Mouse (Mus musculus) retina, embryonic 14.5 days (tissue): ENCODE data around the gene Tob2.

Source experiments
- DNase-seq: peaks from one replicate; pipeline ENCODE4 v3.0.0-alpha.2; 2015; ENCODE audit warnings: low spot score

Tob2 gene

DNA sequence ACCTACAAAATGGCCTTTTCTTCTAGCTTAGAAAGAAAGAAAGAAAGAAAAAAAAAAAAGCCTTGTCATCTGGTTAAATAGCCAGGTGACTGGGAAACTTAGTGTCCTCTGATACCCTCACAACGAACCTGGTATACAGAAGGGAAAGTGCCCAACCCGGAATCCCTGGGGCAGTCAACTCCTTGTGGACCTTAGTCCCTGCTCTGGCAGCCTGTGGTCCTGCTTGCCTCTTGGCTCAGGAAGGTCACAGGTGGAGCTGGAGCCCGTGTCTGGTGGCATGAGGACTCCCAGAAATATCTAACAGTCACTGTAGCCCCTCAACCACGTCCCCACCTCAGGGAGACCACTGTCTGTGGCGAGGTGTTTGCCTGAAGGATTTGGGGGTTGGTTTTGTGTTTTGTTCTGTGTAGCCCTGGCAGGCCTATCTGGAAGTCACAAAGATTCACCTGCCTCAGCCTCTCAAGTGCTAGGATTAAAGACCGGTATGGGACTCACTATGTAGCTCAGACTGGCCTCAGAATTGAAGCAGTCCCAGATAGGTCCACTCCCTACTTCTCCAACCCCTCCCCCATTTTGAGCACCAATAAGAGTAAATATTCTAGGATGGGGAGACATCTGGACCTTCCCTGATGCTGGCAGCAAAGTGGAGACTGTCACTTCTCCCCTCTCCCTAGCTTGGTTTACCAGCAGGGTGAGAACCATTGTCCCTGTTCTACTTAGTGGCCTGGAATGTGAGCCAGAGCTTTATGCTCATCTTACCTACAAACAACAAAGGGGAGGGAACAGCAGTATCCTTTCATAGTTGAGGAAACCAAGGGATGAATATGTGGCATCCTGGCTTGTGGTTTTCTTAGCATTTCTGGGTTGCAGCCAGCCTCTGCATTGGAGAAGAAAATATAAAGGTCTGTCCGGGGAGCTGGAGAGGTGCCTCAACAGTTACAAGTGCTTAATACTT is 21.4 kb downstream of the Tob2 start:
- DNase-seq: no peak

DNA sequence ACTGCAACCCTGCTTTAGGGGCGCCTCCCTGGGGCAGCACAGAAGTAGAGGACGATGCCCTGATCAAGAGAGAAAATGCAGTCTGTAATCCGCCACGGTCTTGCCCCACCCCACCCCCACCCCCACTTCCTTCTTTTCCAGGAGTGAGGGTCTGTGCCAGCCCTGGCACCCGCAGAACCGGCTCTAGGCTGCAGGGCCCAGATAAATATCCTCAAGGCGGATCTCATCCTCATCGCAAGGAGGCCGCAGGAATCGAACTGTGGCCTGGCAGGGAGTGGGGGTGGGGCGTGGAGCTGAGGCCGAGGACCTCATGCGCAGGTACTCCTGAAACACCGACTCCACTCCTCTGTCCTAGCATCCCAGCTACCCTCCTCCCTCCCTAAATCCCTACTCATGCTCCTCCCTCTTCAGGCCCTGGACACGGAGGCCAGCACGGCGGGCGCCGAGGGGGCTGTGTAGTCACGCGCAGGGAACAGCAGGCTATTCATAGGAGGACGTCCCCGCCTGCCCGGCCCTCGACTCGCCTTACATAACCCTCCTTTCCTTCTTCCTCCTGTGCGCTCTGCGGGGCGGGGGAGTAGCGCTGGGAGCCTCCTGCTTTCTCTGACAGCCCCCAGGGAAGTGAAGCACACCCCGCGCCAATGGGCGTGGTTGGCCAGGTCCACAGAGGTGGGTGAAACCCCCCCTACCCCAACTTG is 22.3 kb downstream of the Tob2 start:
- DNase-seq: peak; percentile 61

DNA sequence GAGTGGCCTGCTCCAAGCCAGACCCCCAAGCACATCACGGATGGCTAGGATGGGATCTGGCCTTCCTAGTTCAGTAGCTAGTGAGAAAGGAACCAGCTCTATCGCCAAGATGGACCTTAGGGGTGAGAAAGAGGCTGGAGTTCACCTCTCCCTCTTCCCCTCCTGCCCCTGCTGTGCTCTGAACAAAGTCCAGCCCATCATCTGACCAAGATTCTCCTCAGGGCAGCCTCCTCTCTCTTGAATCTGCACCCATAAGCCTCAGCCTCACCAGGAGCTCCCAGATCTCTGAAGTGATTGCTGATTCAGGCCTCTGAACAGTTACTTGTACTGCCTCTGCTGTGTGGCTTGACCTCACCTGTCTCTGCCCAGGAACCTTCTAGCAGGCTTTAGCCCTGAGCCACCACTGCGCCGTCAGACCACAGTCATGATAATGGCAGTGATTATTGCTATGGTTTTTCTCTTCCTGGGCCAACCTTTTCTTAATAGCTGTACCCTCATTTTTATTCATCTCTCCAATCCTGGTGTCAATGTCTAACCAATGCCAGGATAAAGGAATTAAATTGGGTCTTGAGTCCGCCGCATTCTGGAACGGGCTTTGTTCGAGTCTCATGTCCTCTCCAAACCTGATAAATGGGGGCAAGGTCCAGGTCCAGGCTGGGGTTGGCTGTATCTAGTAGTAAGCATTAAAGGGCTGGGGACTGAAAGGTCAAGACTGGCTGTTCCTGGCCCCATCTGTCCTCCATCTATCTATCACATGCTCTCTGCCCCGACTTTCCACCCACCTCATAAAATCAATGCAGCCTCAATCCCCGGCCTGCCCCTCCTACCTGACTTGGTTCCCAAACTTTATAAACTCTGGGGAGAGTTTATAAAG is 23.4 kb downstream of the Tob2 start:
- DNase-seq: no peak

DNA sequence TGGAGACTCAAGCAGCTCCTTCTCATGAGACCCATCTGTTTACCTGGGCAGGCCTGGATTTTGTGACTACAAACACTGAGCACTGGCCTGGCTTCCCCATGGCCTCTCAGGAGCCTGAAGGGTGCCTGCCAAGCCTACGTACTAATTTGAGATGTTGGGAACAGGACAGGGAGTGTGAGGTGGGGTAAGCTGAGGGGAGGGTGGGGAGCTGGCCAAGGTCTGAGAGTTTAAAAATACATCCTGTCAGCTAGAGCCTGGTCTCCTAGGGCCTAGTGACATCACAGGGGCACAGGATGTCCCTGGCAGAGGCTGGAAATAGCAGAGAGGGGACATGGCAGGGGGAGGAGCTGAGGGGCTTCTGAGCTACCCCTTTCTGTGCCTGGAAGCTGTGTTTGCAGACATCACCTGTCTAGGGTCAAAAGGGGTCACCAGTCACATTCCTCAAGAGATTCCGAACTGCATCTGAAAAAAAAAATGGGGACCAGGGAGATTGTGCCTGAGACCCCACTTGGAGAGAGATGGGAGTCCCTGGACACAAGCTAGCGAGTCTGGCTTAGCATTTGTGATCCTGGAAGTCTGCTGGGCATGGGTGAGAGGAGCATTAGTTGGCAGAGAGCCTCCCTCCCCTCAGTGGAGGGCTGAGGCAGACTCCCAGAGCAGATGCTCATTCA is 24.3 kb downstream of the Tob2 start:
- DNase-seq: no peak

DNA sequence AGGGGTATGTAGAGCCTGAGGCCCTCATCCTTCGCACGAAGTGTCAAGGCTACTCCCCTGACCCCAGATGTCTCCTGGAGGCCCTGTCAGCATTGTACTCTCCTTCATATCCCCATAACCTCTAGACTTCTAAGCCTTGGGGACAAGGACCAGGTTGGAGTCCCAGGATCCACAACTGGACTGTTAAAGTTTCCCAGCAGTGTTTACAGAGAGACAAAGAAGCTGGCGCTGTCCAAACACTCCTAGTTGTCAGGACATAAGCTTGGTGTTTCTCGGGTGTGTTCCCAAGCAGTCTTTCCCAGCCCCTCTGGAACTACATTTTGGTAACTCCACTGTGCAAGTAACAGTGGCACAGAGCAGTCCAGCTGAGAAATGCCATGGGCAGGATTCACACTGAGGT is 25.1 kb downstream of the Tob2 start:
- no peak for DNase-seq

DNA sequence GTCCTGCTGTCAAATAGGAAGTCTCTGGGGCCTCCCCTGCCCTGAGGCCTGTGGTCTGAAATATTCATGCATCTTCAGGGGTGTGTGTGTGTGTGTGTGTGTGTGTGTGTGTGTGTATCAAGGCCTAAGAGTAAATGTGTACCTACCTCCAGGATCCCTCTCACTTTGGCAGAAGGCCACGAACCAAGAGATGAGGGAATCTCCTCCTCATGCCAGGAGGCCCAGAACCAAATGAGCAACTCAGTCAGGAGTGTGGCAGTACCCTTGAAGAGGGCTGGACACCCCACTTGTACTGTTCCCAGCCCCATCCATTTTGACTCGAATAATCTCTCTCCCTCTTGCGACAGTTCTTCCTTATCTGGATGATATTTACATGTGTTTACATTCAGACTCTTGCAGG is 26.4 kb downstream of the Tob2 start:
- no peak for DNase-seq

DNA sequence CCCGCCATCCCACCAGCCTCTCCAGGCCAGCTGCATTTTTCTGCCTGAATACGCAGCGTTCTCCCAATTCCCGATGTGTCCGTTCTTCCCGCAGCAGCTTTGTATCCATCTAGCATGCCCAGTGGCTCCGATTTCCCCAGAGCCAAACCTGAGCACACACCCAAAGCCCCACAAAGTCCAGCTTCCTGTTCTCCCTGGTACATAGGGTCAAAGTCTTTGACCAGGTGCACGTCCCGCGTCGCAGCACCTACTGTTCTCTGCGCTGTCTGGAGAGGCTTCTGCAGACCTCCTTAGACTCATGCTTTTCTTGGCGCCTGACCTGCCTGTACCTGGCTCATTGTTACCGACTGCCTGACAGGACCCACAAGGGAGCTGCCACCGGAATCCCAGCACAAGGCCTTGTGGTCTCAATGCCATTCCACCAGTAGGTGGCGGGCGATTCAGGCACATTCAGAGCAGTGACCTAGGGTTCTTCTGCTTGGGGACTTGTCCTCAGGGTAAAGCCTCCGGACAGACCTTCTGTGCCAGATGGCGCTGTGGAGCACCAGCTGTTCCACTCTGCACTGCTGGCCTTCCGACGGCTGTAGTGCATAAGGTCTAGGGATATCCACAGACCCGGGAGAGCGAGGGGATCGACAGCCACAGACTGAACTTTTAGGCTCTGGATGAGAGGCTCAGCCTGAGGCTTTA is 27.3 kb downstream of the Tob2 start:
- peak; percentile 97 for DNase-seq

DNA sequence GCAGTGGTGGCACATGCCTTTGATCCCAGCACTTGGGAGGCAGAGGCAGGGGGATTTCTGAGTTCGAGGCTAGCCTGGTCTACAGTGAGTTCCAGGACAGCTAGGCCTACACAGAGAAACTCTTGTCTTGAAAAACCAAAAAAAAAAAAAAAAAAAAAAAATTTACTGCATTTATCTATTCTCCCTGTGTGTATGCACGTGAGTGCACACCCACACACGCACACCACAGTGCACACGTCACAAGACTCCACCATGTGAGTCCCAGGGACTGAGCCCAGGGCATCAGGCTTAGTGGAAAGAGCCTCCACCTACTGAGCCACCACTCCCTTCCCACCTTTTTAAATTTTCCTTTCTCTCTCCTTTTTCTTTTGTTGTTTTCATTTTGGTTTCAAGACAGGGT is 28.1 kb downstream of the Tob2 start:
- no peak for DNase-seq

DNA sequence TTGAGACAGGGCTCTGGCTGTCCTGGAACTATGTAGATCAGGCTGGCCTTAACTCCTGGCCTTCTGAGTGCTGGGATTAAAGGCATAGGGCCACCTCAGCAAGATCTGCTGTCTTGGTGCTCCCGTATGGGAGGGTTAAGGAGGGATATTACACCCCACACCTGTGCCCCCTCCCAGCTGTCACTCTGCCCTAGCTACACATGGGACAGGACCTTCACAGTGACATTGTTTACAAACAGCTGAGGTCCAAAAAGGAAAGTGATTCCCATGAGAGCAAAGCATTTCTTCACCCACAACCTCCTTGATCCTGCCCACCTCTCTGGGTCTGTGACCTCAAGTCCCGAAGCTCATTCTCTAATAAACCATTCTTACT is 29.4 kb downstream of the Tob2 start:
- DNase-seq: no peak

DNA sequence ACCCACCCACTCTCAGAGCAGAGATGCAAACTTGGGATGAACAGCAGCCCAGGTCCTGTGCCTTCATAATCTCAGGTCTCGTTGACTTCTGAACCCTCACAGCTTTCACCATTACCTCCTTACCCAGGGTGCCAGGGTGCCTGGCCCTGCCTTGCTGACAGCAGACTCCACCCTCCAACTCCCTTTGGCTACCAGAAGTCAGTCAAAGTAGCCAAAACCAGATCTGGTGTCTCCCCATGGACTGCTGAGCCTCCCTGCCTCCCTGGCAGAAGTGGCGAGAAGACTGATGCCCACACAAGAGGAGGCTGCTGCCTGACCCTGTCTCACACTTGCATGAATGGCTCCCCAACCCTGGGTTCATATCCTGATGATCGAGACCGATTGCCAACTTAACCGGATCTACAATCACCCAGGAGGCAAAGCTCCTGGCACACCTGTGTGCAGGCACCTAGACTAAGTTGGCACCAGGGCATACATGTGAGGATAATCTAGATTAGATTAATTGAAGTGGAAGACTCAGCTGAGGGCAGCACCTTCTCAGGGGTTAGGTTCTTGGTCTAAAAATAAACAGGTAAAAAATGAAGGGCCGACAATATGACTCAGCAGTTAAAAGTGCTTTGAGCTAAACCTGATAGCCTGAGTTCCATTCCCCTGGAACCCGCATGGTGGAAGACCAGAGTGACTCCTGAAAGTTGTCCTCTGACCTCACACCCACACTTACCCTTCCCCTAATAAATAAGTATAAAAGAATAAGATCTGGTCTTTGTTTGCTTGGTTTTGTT is 30.0 kb downstream of the Tob2 start:
- no peak for DNase-seq

DNA sequence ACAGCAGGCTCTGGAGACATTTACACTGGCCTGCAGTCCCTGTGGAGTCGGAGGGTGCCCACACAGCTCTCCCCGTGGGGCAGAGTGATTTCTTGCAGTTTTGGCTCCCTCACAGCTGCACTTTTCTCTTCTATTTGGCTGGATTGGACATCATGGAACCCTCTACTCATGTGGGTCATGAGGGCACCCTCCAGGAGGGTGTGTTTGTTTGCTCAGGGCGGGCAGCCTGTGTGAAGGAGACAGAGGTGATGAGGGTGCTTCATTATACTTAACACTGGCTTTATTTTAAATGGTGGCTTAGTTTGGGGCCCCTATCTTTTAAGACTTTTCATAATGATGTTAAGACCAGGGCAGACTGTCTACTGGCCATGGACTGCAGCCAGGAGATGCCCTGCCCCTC is 33.8 kb downstream of the Tob2 start:
- no peak for DNase-seq

DNA sequence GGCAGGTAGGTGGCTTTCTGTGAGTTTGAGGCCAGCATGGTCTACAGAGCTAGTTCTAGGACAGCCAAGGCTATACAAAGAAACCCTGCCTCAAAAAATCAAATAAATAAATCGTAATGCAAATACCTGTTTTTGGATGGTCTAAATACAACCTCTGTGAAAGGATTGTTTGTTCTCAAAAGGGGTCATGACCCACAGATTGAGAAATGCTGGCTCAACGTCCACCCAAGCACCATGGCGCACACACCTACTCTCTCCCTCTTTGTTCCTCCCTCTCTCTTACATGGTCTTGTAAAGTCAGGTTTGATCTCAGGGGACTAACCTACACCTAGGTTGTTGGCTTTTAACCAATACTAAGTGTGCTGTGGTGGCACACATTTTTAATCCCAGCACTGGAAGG is 36.0 kb downstream of the Tob2 start:
- no peak for DNase-seq

DNA sequence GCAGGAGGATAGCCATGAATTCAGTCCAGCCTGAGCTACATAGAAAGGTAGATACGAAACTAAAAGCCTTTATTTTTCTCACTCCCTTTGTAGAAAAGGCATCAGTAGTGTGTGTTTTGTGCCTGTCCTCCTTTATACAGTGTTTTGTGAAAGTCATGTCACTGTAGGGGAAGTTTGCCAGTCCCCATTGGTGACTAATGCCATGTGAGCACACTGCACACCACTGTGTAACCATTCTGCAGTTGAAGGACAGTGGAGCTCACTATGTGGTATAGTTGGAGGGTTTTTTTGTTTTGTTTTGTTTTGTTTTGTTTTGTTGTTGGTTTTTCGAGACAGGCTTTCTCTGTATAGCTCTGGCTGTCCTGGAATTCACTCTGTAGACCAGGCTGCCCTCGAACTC is 40.2 kb downstream of the Tob2 start:
- DNase-seq: no peak

DNA sequence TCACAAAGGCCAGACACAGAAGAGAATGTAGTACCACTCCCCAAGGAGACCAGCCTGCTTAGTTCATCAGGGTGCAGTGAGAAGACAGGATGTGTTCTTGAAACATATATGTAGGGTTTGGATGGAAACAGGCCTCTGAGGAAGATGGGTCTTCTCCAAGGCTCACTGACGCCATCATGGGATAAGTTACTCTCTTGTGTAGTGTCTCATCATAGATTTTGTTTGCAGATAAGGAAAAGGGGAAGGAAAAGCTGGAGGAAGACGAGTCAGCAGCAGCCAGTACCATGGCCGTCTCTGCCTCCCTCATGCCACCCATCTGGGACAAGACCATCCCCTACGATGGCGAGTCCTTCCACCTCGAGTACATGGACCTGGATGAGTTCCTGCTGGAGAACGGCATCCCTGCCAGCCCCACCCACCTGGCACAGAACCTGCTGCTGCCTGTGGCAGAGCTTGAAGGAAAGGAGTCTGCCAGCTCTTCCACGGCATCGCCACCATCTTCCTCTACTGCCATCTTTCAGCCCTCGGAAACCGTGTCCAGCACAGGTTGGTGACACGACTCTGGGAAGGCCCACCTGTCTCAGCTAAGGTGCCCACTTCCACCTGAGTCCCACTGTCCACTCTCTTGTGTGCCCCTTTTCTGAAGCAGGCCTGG is 43.8 kb downstream of the Tob2 start:
- no peak for DNase-seq

DNA sequence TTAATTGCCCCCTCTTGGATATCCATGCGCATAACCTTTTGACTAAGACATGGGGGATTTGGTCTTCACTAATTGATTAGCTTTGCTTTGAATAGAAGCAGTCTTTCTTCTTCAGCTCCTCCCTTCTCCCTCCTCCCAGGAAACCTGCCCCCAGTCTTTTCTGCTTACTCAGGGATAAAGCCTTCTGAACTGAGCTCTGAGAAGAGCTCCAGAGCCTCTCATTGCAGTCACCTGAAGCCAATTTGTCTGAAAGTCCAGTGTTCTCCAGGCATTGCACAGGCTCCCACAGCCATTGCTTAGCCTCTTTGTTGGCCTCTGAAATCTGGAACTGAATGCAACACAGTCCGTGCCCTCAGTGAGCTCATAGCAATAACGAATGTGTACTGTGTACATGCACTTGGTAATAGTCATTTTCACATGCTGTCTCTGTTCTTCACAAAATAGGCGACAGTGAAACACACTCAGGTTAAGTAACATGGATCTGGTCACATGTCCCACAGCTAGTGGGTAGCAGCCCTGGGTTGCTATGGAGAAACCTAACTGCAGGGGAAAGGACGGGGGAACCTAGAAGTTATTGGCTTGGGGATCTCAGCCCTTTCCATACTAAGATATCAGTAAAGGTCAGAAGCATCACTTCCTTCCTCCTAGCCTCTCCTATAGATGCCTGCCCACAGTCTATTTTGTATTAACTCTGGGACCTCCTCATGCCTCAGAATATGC is 44.5 kb downstream of the Tob2 start:
- DNase-seq: no peak

DNA sequence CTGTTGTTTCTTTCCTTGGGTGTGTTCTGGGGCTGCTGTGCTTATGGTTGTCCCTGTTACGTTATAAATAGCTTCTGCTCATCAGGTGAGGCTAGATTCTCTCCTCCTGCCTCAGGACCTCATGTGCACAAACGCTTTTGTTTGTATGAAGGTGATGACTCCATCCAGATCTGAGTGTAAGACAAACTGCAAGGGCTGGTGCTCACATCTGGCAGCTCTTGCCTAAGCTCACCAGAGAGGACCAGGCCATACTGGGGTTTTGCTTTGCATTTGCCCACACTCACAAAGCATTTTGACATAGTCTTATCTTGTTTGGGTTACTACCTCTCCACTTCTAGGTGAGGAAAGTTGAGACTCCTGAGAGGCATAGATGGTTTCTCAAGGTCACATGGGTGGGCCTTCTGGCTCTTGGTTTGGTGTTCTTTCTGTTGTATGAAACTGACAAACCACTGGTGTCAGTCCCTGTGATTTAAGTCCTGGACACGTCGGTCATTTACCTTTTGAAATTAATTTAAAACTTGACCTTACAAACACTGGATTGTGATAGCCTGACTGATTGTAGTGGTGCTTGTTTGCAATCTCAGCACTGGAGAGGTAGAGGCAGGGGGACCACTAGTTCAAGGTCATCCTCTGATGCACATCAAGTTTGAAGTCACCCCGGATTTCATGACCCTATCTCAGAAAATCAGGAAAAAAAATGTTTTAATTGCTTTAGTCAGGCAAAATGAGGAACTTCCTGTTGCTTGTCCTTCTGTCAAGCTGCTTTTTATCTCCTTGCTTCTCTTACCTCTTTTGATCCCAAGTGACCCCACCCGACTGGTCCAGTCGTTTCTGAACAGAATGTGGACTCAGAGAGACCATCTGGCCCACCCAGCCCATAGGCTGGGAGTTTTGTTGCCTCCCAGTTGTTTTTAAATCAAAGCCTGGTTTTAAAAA is 45.6 kb downstream of the Tob2 start:
- DNase-seq: no peak

DNA sequence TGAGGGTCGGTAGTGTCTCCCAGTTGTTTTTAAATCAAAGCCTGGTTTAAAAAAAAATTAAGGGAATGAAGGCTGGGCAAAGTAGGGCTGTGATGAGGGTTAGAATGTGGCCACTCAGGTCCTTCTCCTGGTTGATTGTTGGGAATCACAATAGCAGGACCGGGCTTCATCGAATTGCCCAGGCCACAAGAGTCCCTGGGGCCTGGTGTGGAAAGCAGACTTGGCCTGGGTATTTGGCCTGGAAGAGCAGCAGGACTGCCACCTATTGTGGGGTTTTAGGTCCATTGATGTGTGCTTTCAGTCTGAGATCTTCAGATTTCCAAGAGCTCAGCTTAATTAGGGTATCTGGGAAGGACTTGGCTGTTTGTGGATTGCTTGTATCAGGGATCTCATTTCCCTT is 46.3 kb downstream of the Tob2 start:
- no peak for DNase-seq

DNA sequence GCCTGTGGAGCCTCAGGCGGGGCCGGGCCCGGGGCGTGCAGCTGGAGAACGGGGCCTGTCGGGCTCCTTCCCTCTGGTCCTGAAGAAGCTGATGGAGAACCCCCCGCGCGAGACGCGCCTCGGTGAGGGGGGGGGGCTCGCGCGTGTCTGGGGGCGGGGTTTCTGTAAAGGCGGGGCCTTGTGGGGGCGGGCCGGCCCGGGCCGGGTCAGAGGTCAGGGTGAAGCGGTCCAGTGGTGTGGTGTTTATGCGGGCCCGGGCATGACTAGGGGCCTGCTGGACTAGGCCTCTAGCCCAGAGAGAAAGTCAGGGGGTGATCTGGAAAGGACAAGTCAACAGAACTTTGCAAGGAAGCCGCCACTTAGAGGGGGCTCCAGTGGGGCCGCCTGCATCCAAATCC is 47.0 kb downstream of the Tob2 start:
- DNase-seq: no peak
